Mouse (Mus musculus) layer of hippocampus, adult 2 months (tissue): ENCODE measurements around the gene Abhd15. TPM values are rescaled to one million over a fixed set of nuclear protein-coding genes. Genes with fewer than 3 reads are reported as not detected.

ENCODE experiments used
- DNase-seq, 2 experiments: peaks; one replicate each; pipeline ENCODE4 v3.0.0; 2022; ENCODE audit warnings: low spot score in 2 of 2
- H3K27ac ChIP-seq: fragments of 200-600 bp; 2 replicates; pipeline ENCODE4 v1.8.1; 2022
- H3K4me3 ChIP-seq: fragments of 200-600 bp; 2 replicates; pipeline ENCODE4 v1.8.1; 2022; ENCODE audit warnings: mild to moderate bottlenecking
- CTCF ChIP-seq: fragments of 200-600 bp; conservative IDR thresholded peaks from 2 replicates; pipeline ENCODE4 v1.8.1; 2022; ENCODE audit warnings: antibody characterized with exemption, mild to moderate bottlenecking, moderate library complexity
- long read RNA-seq, 2 experiments: library from polyadenylated mRNA; stranded (forward); transcript quantifications; one replicate each; pipeline ENCODE4 v2.0.0; 2021; ENCODE audit warnings: borderline mapping rate in 2 of 2
- total RNA-seq, 2 experiments: library from RNA; stranded (reverse); gene quantifications; 2 replicates each; pipeline ENCODE4 v1.2.3; 2021

The Abhd15 gene
- 1 to 10 TPM; 1.4 to 1.7 TPM for total RNA-seq
- long read RNA-seq, experiment 1, partial matches to known transcripts, result 0 of 16 reads
- long read RNA-seq, experiment 1, other reads (novel, unspliced or antisense), result 15 of 16 reads
- long read RNA-seq, experiment 2, partial matches to known transcripts, result 0 of 12 reads
- long read RNA-seq, experiment 2, other reads (novel, unspliced or antisense), result 12 of 12 reads

DNA sequence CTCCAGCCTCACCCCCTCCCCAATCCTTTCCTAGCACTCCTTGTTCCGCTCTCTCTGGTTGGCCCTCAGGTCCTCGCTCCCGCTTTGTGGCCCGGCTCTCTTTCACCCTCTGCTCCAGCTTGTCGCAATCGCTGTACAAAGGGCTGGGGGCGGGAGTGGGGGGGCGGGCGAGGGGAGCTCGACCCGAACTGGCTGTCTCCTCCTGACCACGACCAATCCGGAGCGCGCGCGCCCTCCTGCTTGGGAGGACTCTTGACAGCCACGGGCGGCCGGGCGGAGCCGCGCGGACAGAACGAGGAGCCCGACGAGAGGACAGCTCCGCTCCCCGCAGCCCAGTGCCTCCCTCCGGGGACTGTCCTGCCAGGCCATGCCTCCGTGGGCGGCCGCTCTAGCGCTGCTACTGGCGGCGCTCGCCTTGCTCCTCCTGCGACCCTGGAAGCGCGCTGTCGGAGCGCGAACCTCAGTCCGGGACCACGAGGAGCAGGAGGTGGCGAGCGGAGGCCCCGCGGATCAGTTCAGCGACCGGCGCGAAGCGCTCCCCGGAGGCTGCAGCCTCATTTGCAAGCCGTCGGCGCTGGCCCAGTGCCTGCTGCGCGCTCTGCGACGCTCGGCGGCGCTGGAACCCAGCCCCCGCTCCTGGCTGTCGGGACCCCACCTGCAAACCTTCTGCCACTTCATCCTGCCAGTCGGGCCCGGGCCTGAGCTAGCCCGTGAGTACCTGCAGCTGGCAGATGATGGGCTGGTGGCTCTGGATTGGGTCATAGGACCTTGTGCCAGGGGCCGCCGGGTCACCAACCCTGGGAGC is at the start of gene Abhd15:
Gene Abhd15 (plus strand): TSS at position 290 of the 805 bp plus-strand sequence.
- TF ChIP-seq CTCF, result no peak
- peak within 1 kb of the TSS; percentile 61 for H3K4me3 ChIP-seq
- H3K27ac ChIP-seq, result peak within 1 kb of the TSS; percentile 61; the same call in 1 of the 2 replicates
- DNase-seq, result no peak

- no peak for DNase-seq
- H3K27ac ChIP-seq, result no peak overlapping the region
- H3K4me3 ChIP-seq, result no peak overlapping the region
- TF ChIP-seq CTCF, result no peak
Observed at GRCm38 (mm10) chr11:77466544-77466943, 48.4 kb upstream of the Abhd15 start.

DNA sequence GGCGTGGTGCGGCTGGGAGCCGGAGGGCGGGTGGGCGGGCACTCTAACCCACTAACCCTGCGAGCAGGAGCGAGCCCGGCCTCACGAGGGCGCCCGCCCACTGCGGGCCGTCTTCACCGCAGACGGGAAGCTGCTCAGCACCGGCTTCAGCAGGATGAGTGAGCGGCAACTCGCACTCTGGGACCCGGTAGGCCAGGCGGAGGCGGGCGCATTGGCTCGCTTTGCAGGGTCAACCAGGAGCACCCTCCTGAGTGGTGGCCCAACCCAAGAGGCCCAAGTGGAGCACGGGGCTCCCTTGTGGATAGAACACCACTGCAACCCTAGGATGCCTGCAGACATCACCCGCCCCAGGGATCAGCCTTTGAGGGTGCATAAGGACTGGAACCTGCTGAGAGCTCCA is 47.8 kb upstream of the Abhd15 start:
- peak in 1 of 2 experiments; percentile 75 for DNase-seq
- TF ChIP-seq CTCF, result peak; percentile 90
- no peak overlapping the region for H3K27ac ChIP-seq
- H3K4me3 ChIP-seq, result no peak overlapping the region

- DNase-seq, result peak; percentile 74 to 85
- Histone ChIP-seq H3K4me3 (0 out of 2 replicates have a peak overlapping the region, but pooled peaks have one; percentile 22), H3K27ac (no peak overlapping the region)
- peak; percentile 94 for TF ChIP-seq CTCF
Observed at GRCm38 (mm10) chr11:77467784-77468183, 47.1 kb upstream of the Abhd15 start.

GRCm38 (mm10) chr11:77468397-77468796 is 46.5 kb upstream of the Abhd15 start:
- H3K27ac ChIP-seq, result no peak overlapping the region
- no peak overlapping the region for H3K4me3 ChIP-seq
- no peak for DNase-seq
- TF ChIP-seq CTCF, result no peak

GRCm38 (mm10) chr11:77471407-77471806 is 43.5 kb upstream of the Abhd15 start:
- 0 out of 2 replicates have a peak, but pooled peaks have one; percentile 9 for TF ChIP-seq CTCF
- H3K4me3 ChIP-seq, result no peak overlapping the region
- no peak overlapping the region for H3K27ac ChIP-seq
- no peak for DNase-seq

DNA sequence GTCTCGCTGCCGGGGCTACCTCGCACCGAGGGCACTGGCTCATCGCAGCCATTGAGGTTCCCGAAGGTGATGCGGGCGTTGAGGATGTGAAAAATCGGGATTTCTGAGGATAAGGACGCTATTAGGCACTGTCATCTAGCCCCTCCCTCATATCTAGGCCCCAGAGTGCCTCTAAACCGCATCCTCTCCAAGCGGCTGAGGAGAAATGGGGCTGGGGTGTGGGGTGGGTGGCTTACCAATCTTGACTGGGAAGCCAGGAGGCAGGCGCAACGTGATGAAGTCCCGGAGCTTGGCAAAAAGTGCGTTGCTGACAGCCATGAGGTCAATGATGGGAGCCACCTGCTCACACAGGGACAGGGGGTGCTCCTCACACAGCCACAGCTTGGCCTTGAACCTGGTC is 42.1 kb upstream of the Abhd15 start:
- Histone ChIP-seq H3K27ac (no peak overlapping the region), H3K4me3 (no peak overlapping the region)
- DNase-seq, result no peak
- TF ChIP-seq CTCF, result no peak

DNA sequence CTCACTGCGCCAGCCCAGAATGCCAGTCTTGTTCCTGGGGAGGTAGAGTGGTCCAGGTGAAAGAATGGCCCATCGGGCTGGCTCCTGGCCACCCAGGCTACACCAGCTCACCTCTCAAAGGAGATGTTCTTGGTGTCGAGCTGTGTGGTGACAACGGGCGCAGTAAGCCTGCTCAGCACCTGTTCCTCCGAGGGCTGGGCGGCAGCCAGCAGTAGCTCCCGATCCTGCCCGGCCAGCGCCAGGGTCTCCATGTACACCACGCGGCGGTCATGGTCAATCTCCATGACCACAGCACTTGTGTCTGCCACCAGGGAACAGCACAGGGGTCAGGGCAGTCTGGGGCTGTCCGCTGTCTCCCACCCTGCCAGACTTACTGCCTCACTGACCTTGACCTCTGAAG is 38.7 kb upstream of the Abhd15 start:
- DNase-seq, result no peak
- Histone ChIP-seq H3K27ac (no peak overlapping the region), H3K4me3 (no peak overlapping the region)
- no peak for TF ChIP-seq CTCF

- Histone ChIP-seq H3K4me3 (no peak overlapping the region), H3K27ac (no peak overlapping the region)
- DNase-seq, result no peak
- no peak for TF ChIP-seq CTCF
Observed at GRCm38 (mm10) chr11:77476895-77477294, 38.0 kb upstream of the Abhd15 start.

GRCm38 (mm10) chr11:77483043-77483442 is 31.9 kb upstream of the Abhd15 start:
- peak overlapping the region; percentile 36; the same call in 1 of the 2 replicates for H3K27ac ChIP-seq
- DNase-seq, result no peak
- no peak overlapping the region for H3K4me3 ChIP-seq
- TF ChIP-seq CTCF, result no peak

DNA sequence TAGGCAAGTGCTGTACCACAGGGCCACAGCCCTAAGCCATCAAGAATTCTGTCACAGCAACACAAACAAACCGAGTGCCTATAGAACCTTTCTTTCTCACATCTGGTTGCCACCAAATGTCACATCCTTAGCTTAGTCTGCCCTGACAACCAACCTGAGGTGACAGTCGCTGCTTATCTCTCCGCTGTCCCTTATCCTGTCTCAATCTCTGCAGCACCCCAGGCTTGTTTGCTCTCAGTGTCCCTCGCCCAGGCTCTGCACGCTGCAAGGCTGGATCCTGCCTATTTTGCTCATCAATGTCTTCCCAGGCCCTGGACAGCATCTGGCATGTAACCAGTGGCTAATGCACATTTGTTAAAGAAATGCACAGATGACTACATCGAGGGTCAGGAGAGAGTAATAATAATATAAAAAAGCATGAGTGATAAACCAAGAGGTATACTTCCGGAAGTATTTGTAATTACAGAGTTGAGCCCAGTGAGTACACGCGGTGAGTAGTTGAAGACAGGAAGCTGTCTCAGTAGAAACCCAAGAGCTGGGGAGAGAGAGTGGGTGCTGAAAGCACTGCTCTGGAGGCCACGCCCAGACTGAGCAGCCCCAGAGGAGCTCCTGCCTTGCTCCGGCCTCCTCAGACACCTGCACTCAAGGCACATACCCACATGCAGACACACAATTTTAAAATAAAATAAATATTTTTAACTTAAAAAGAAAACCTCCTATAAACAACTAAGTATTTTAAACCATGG is 31.2 kb upstream of the Abhd15 start:
- DNase-seq, result no peak
- no peak overlapping the region for H3K4me3 ChIP-seq
- peak overlapping the region; percentile 36; the same call in 1 of the 2 replicates for H3K27ac ChIP-seq
- TF ChIP-seq CTCF, result no peak

GRCm38 (mm10) chr11:77485229-77485628 is 29.7 kb upstream of the Abhd15 start:
- Histone ChIP-seq H3K27ac (peak overlapping the region; percentile 87), H3K4me3 (peak overlapping the region; percentile 15; the same call in 1 of the 2 replicates)
- DNase-seq, result no peak
- no peak for TF ChIP-seq CTCF

- Histone ChIP-seq H3K4me3 (peak overlapping the region; percentile 65), H3K27ac (peak overlapping the region; percentile 87)
- peak; percentile 56 for TF ChIP-seq CTCF
- DNase-seq, result peak; percentile 51 to 71
Observed at GRCm38 (mm10) chr11:77486798-77487197, 28.1 kb upstream of the Abhd15 start.
